Mouse (Mus musculus): Measurements from ENCODE around the gene Matk. TPM values are rescaled to one million over a fixed set of nuclear protein-coding genes. Genes with fewer than 3 reads are reported as not detected.

The Matk gene
- polyA plus RNA-seq, 1 experiment from 2014 or later, result 13.0 TPM

GRCm38 (mm10) chr10:81289811-81290210, 37.1 kb downstream of the Matk start:
- Histone ChIP-seq H3K36me3 (no peaks in the 10 kb centered on the region), H3K27me3 (peaks cover 47% of the 10 kb centered on the region), H3K9me3 (no peaks in the 10 kb centered on the region), H3K4me1 (replicated peaks) (peaks cover 33% of the 10 kb centered on the region), H3K4me3 (no peak overlapping the region), H3K4me2 (no peak overlapping the region), H3K9ac (no peak overlapping the region), H3K27ac (replicated peaks) (no peak overlapping the region)
- no peak for ATAC-seq (ENCODE audit: low read depth)
- 60% methylated on average over 14 of the region's 14 CpGs for WGBS

DNA sequence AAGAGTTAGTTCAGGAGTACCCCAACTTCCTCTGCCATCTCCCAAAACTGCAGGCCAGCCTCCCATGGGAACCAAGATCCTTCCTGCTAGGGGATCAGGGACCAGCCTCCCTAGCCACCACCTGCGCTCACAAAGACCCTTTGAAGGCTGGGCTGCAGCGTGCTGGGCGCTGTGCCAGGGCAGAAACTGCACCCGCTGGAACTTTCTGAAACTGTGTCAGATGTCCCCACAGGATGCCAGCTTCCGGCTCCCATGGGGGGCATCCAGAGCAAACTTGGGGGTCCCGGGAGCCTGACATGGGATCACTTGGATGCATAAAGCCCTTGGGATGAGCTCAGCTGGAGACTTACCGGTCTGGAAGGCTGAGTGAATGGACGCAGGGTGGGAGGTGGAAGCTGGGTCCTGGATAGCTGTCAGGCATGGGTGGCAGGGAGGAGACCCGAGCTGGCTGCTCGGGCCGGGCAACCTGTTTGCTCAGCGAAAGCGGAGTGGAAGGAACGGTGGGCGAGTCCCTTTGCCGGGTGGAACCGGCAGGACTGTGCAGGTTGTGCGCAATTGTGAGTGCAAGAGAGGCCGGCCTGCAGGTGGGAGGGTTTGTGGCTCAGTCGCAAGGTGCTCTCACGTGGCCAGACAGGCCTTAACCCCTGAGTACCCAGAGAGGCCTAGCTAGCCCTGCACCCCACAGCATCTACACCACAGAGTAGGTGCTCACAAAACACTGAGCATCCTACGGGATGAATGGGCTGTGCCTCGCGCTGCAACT, 38.1 kb downstream of the Matk start:
- Histone ChIP-seq H3K9me3 (no peaks in the 10 kb centered on the region), H3K36me3 (no peaks in the 10 kb centered on the region), H3K27me3 (peaks cover 41% of the 10 kb centered on the region), H3K4me2 (no peak overlapping the region), H3K4me3 (no peak overlapping the region), H3K9ac (peak overlapping the region; percentile 10; the same call in 1 of the 2 replicates), H3K4me1 (replicated peaks) (peaks cover 44% of the 10 kb centered on the region), H3K27ac (replicated peaks) (no peak overlapping the region)
- WGBS, result 12% methylated on average over 24 of the region's 24 CpGs
- ATAC-seq (ENCODE audit: low read depth), result no peak

GRCm38 (mm10) chr10:81291511-81292104, 38.9 kb downstream of the Matk start, which contains the start of gene Tjp3:
Tjp3 (minus strand) TSS chr10:81291581.
- Histone ChIP-seq H3K27ac (replicated peaks) (no peak within 1 kb of the TSS), H3K9me3 (no peaks in the 10 kb centered on the region)
- 77% methylated on average over 9 of the region's 9 CpGs for WGBS

GRCm38 (mm10) chr10:81292554-81293333, 40.0 kb downstream of the Matk start, which contains the start of gene Pip5k1c:
Pip5k1c (plus strand) TSS chr10:81292963.
- H3K36me3 ChIP-seq, result 0 out of 2 replicates have a peak, but pooled peaks cover 2% of the 10 kb centered on the region
- H3K27me3 ChIP-seq, result peaks cover 27% of the 10 kb centered on the region
- H3K9ac ChIP-seq, result peak within 1 kb of the TSS; percentile 92
- peak within 1 kb of the TSS; percentile 88 for H3K4me3 ChIP-seq
- peak within 1 kb of the TSS; percentile 90 for H3K4me2 ChIP-seq
- WGBS, result under 1% methylated on average over 79 of the region's 80 CpGs
- no peaks in the 10 kb centered on the region for H3K9me3 ChIP-seq
- H3K4me1 ChIP-seq (replicated peaks), result peaks cover 47% of the 10 kb centered on the region
- peak; percentile 93 for ATAC-seq (ENCODE audit: low read depth)
- H3K27ac ChIP-seq (replicated peaks), result peak within 1 kb of the TSS; percentile 90

More at GRCm38 (mm10) chr10:81291511-81292104, 38.9 kb downstream of the Matk start, which contains the start of gene Tjp3:
- H3K4me1 ChIP-seq (replicated peaks), result peaks cover 47% of the 10 kb centered on the region
- H3K4me3 ChIP-seq, result peak within 1 kb of the TSS; percentile 88
- peak within 1 kb of the TSS; percentile 10; the same call in 1 of the 2 replicates for H3K9ac ChIP-seq
- 0 out of 2 replicates have a peak, but pooled peaks cover 1% of the 10 kb centered on the region for H3K36me3 ChIP-seq
- H3K4me2 ChIP-seq, result peak within 1 kb of the TSS; percentile 90; the same call in 1 of the 2 replicates
- peaks cover 39% of the 10 kb centered on the region for H3K27me3 ChIP-seq
- ATAC-seq (ENCODE audit: low read depth), result no peak

DNA sequence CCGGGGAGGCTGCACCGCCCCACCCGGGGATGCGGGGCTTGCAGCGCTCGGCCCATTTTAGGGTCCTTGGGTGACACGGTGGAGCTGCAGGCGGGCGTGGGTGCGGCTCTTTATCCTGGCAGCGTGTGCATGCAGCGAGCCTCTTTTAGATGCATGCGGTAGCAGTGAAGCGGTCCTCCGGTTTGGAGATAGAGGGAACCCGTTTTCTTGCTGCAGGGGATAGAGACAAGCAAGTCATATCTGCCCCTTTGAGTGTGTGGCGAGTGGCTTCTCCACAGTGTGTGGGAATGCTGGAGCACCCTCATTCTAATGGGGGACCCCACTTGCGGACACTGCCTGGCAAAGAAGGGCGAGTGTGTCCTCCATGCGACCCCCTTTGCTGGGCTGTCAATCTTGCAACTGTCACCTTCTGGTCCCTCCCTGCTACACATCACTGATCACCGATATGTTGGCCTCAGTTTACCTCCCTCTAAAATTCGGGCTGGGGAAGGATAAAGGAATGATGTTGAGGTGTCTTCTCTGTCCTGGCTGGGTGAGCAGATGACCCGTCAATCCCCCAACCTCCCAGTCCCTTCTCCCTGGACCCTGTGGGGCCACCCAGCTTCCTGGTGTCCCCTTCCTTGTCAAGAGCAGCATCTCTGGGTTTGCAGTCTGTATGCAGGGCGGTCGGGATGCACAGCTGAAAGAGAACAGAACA, 40.7 kb downstream of the Matk start:
- 0 out of 2 replicates have a peak, but pooled peaks cover 2% of the 10 kb centered on the region for H3K36me3 ChIP-seq
- 3% methylated on average over 25 of the region's 25 CpGs for WGBS
- peak overlapping the region; percentile 90 for H3K27ac ChIP-seq (replicated peaks)
- H3K4me2 ChIP-seq, result peak overlapping the region; percentile 90
- H3K4me1 ChIP-seq (replicated peaks), result peaks cover 47% of the 10 kb centered on the region
- H3K9ac ChIP-seq, result peak overlapping the region; percentile 92
- peak overlapping the region; percentile 88 for H3K4me3 ChIP-seq
- peak; percentile 32 for ATAC-seq (ENCODE audit: low read depth)
- H3K9me3 ChIP-seq, result no peaks in the 10 kb centered on the region
- peaks cover 25% of the 10 kb centered on the region for H3K27me3 ChIP-seq

GRCm38 (mm10) chr10:81294442-81294841, 41.7 kb downstream of the Matk start:
- ATAC-seq (ENCODE audit: low read depth), result no peak

DNA sequence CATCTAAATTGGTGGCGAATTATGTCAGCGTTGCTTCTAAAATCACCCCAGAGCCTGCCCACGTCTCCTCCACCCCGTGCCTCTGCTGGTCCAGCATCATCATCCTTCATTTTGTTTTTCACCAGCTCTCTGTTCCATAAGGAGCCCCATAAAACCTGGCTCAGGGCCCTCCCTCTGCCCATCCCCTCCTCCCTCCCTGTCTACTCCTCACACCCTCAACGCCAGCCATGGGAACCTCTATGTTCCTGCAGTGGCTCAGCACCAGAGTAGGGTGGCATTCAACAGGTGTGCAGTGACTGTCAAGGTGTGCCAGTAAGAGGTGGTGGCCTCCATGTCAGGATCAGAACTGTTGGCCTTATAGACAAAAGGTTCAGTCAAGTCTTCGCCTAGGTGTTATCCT, 42.5 kb downstream of the Matk start:
- H3K9me3 ChIP-seq, result no peaks in the 10 kb centered on the region
- H3K4me3 ChIP-seq, result no peak overlapping the region
- H3K4me2 ChIP-seq, result peak overlapping the region; percentile 90
- 0 out of 2 replicates have a peak, but pooled peaks cover 2% of the 10 kb centered on the region for H3K36me3 ChIP-seq
- peaks cover 50% of the 10 kb centered on the region for H3K4me1 ChIP-seq (replicated peaks)
- ATAC-seq (ENCODE audit: low read depth), result no peak
- WGBS, result 92% methylated on average over 6 of the region's 6 CpGs
- peak overlapping the region; percentile 92; the same call in 1 of the 2 replicates for H3K9ac ChIP-seq
- H3K27me3 ChIP-seq, result peaks cover 17% of the 10 kb centered on the region
- H3K27ac ChIP-seq (replicated peaks), result no peak overlapping the region

More at GRCm38 (mm10) chr10:81294442-81294841, 41.7 kb downstream of the Matk start:
- Histone ChIP-seq H3K4me1 (replicated peaks) (peaks cover 49% of the 10 kb centered on the region), H3K27ac (replicated peaks) (no peak overlapping the region), H3K9me3 (no peaks in the 10 kb centered on the region), H3K9ac (peak overlapping the region; percentile 92), H3K4me3 (peak overlapping the region; percentile 88), H3K36me3 (0 out of 2 replicates have a peak, but pooled peaks cover 2% of the 10 kb centered on the region), H3K27me3 (peaks cover 24% of the 10 kb centered on the region), H3K4me2 (peak overlapping the region; percentile 90)
- 43% methylated on average over 8 of the region's 8 CpGs for WGBS

GRCm38 (mm10) chr10:81297246-81297645, 44.5 kb downstream of the Matk start:
- Histone ChIP-seq H3K36me3 (0 out of 2 replicates have a peak, but pooled peaks cover 2% of the 10 kb centered on the region), H3K4me2 (no peak overlapping the region), H3K4me3 (no peak overlapping the region), H3K9ac (no peak overlapping the region), H3K27ac (replicated peaks) (0 out of 2 replicates have a peak overlapping the region, but pooled peaks have one; percentile 56), H3K9me3 (no peaks in the 10 kb centered on the region), H3K4me1 (replicated peaks) (peaks cover 56% of the 10 kb centered on the region), H3K27me3 (no peaks in the 10 kb centered on the region)
- ATAC-seq (ENCODE audit: low read depth), result no peak
- 79% methylated on average over 6 of the region's 6 CpGs for WGBS

DNA sequence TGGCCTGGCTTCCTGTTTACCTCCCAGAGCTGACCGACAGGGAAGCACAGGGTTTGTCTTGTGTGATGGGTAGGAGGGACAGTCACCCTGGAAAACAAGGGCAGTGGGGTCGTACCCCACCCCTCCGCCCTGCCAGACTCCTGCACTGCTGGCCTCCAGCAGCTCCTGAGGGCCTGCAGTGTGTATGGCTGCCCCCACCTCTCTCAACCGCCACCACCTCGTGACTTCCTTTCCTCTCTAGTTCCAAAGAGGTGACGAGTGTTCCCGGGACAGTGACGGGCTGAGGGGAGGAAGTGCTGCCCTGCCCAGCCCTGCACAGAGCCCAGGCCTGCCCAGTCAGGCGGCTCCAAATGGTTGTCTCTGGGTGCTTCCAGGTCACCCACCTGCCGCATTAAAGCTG, 45.1 kb downstream of the Matk start:
- Histone ChIP-seq H3K27me3 (no peaks in the 10 kb centered on the region), H3K9ac (no peak overlapping the region), H3K9me3 (no peaks in the 10 kb centered on the region), H3K27ac (replicated peaks) (0 out of 2 replicates have a peak overlapping the region, but pooled peaks have one; percentile 56), H3K4me3 (no peak overlapping the region), H3K4me2 (no peak overlapping the region), H3K36me3 (0 out of 2 replicates have a peak, but pooled peaks cover 2% of the 10 kb centered on the region), H3K4me1 (replicated peaks) (peaks cover 62% of the 10 kb centered on the region)
- no peak for ATAC-seq (ENCODE audit: low read depth)
- 69% methylated on average over 10 of the region's 10 CpGs for WGBS

DNA sequence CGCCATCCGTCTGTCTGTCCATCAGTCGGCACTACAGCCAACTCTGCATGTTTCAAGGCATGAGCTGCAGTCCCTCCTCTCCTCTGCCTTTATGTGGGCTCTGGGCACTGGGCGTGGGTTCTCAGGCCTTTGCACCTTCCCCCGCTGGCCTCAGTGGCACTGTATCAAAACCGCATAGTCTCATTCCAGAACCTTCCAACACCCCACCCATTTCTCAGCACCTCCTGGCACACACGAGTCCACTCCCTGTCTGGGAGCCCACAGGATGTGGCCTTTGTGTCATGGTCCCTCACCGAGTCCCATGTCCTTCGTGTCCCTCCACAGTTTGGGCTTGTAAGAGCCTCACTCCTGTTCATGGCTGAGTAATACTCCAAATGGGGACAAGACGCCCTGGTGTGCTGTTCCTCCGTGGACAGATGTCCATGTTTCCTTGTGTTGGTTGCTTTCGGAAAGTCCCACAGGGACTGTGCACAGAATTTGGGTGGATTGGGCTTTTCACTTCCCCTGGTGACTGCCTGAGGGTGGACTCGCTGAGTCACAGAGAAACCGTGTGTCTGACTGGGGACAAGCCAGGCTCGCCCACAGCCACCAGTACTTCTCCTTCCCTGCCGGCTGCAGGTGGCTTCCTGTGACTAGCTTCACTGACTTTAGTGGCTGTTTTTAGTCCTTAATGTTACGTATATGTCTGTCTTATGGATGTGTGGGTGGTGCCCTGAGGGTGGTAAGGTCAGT, 45.8 kb downstream of the Matk start:
- Histone ChIP-seq H3K27ac (replicated peaks) (no peak overlapping the region), H3K9ac (no peak overlapping the region)
- WGBS, result 96% methylated on average over 17 of the region's 17 CpGs

More for the DNA sequence above, 45.8 kb downstream of the Matk start:
- no peak overlapping the region for H3K4me3 ChIP-seq
- H3K27me3 ChIP-seq, result no peaks in the 10 kb centered on the region
- H3K4me2 ChIP-seq, result no peak overlapping the region
- 0 out of 2 replicates have a peak, but pooled peaks cover 2% of the 10 kb centered on the region for H3K36me3 ChIP-seq
- H3K4me1 ChIP-seq (replicated peaks), result peaks cover 67% of the 10 kb centered on the region
- ATAC-seq (ENCODE audit: low read depth), result no peak
- H3K9me3 ChIP-seq, result no peaks in the 10 kb centered on the region

Data from neural tube, embryonic 13.5 days (tissue).